Mouse (Mus musculus) spleen, adult 2 months (tissue): ENCODE data around the gene Snx8. TPM values are rescaled to one million over a fixed set of nuclear protein-coding genes. Genes with fewer than 3 reads are reported as not detected.

Source experiments
- DNase-seq, 2 experiments: peaks; one replicate each; pipeline versions ENCODE4 v3.0.0 to v3.0.0-alpha.2; 2012 to 2021; ENCODE audit warnings: low spot score in 2 of 2, low read depth in 1 of 2
- H3K27ac ChIP-seq: fragments of 200-500 bp; 2 replicates; pipeline ENCODE4 v1.5.1; 2012; ENCODE audit warnings: low read length, inconsistent platforms; ENCODE audit not compliant: insufficient read depth
- H3K27me3 ChIP-seq: fragments of 200-500 bp; 2 replicates; pipeline ENCODE4 v1.6.1; 2012; ENCODE audit warnings: mild to moderate bottlenecking, moderate library complexity, low read length, inconsistent platforms; ENCODE audit not compliant: control insufficient read depth, insufficient read depth
- H3K36me3 ChIP-seq: fragments of 200-500 bp; 2 replicates; pipeline ENCODE4 v1.6.1; 2012; ENCODE audit warnings: mild to moderate bottlenecking, low read length, inconsistent platforms; ENCODE audit not compliant: control insufficient read depth, insufficient read depth
- H3K4me1 ChIP-seq: fragments of 200-500 bp; 2 replicates; pipeline ENCODE4 v1.6.1; 2011; ENCODE audit warnings: inconsistent platforms; ENCODE audit not compliant: control insufficient read depth, insufficient read depth, insufficient read length
- H3K4me3 ChIP-seq: fragments of 200-500 bp; 2 replicates; pipeline ENCODE4 v1.5.1; 2011; ENCODE audit warnings: mild to moderate bottlenecking, inconsistent platforms; ENCODE audit not compliant: insufficient read depth, insufficient read length; ENCODE audit errors: extremely low read depth
- CTCF ChIP-seq: fragments of 200-500 bp; IDR thresholded peaks from 2 replicates; pipeline ENCODE4 v1.5.1; 2011; ENCODE audit warnings: mild to moderate bottlenecking, inconsistent platforms; ENCODE audit not compliant: insufficient read depth, insufficient read length, insufficient replicate concordance; ENCODE audit errors: extremely low read depth
- POLR2A ChIP-seq: fragments of 200-500 bp; IDR thresholded peaks from 2 replicates; pipeline ENCODE4 v1.6.1; 2011; ENCODE audit warnings: low read depth, low read length, inconsistent platforms
- WGBS: fragments of 180-500 bp; shearing (Covaris S2); methylation state at CpG from one replicate; pipeline ENCODE4 v1.1.7; 2018; 5-methylcytosine and 5-hydroxymethylcytosine counted together
- polyA plus RNA-seq: library from polyadenylated mRNA; depleted of rRNA; stranded (reverse); fragments of >200 nt; gene quantifications from 2 replicates; pipeline ENCODE4 v1.2.3, GENCODE M21; 2012

The Snx8 gene
- polyA plus RNA-seq, 1 experiment: 42.3 TPM

GRCm38 (mm10) chr5:140418106-140418488, 29.0 kb upstream of the Snx8 start:
- Histone ChIP-seq H3K27me3 (no peaks in the 10 kb centered on the region), H3K4me3 (peak overlapping the region; percentile 97), H3K36me3 (no peaks in the 10 kb centered on the region), H3K4me1 (peaks cover 10% of the 10 kb centered on the region), H3K27ac (peak overlapping the region; percentile 95)
- TF ChIP-seq CTCF (no peak), POLR2A (no peak)
- whole genome bisulfite sequencing: under 1% methylated on average over 12 of the region's 12 CpGs
- no peak for DNase-seq

GRCm38 (mm10) chr5:140414647-140415046, 25.6 kb upstream of the Snx8 start:
- Histone ChIP-seq H3K4me3 (no peak overlapping the region), H3K4me1 (no peaks in the 10 kb centered on the region; the same call in 1 of the 2 replicates), H3K36me3 (no peaks in the 10 kb centered on the region), H3K27ac (no peak overlapping the region), H3K27me3 (no peaks in the 10 kb centered on the region)
- DNase-seq: no peak
- no peak for TF ChIP-seq CTCF
- no peak for TF ChIP-seq POLR2A
- WGBS: 70% methylated on average over 4 of the region's 4 CpGs

GRCm38 (mm10) chr5:140411339-140411738, 22.3 kb upstream of the Snx8 start:
- WGBS: 40% methylated on average over 8 of the region's 8 CpGs
- Histone ChIP-seq H3K4me3 (no peak overlapping the region), H3K27ac (no peak overlapping the region), H3K27me3 (no peaks in the 10 kb centered on the region), H3K36me3 (no peaks in the 10 kb centered on the region), H3K4me1 (no peaks in the 10 kb centered on the region)
- TF ChIP-seq POLR2A: no peak
- peak; percentile 44; the same call in 1 of the 2 replicates for TF ChIP-seq CTCF
- peak; percentile 41 to 64 for DNase-seq

GRCm38 (mm10) chr5:140408801-140409200, 19.7 kb upstream of the Snx8 start:
- no peaks in the 10 kb centered on the region for H3K4me1 ChIP-seq
- TF ChIP-seq CTCF (no peak), POLR2A (no peak)
- H3K4me3 ChIP-seq: no peak overlapping the region
- H3K27ac ChIP-seq: no peak overlapping the region
- H3K36me3 ChIP-seq: no peaks in the 10 kb centered on the region
- no peaks in the 10 kb centered on the region for H3K27me3 ChIP-seq
- no peak for DNase-seq

- Histone ChIP-seq H3K4me1 (no peaks in the 10 kb centered on the region), H3K27ac (no peak overlapping the region), H3K36me3 (no peaks in the 10 kb centered on the region), H3K27me3 (no peaks in the 10 kb centered on the region), H3K4me3 (no peak overlapping the region)
- WGBS: 52% methylated on average over 6 of the region's 6 CpGs
- TF ChIP-seq CTCF: no peak
- no peak for TF ChIP-seq POLR2A
- no peak for DNase-seq
Observed at GRCm38 (mm10) chr5:140406666-140407065, 17.6 kb upstream of the Snx8 start.

- 91% methylated on average over 6 of the region's 6 CpGs for WGBS
- no peak overlapping the region for H3K27ac ChIP-seq
- no peak for DNase-seq
- no peaks in the 10 kb centered on the region for H3K27me3 ChIP-seq
- H3K4me1 ChIP-seq: no peaks in the 10 kb centered on the region
- TF ChIP-seq POLR2A (no peak), CTCF (no peak)
- H3K36me3 ChIP-seq: no peaks in the 10 kb centered on the region
- no peak overlapping the region for H3K4me3 ChIP-seq
Observed at GRCm38 (mm10) chr5:140405126-140405525, 16.1 kb upstream of the Snx8 start.

- DNase-seq: no peak
- H3K4me1 ChIP-seq: no peaks in the 10 kb centered on the region
- no peak overlapping the region for H3K4me3 ChIP-seq
- TF ChIP-seq CTCF (no peak), POLR2A (no peak)
- WGBS: 78% methylated on average over 4 of the region's 4 CpGs
- H3K27ac ChIP-seq: no peak overlapping the region
- no peaks in the 10 kb centered on the region for H3K36me3 ChIP-seq
- no peaks in the 10 kb centered on the region for H3K27me3 ChIP-seq
Observed at GRCm38 (mm10) chr5:140402640-140403270, 13.7 kb upstream of the Snx8 start.
